Mouse (Mus musculus) T-helper 1 cell (primary cell): Measurements from ENCODE around the gene Myh9.
"Not testable (repeated sequence)": the region's sequence is repeated elsewhere in the genome, so short reads cannot be mapped to it uniquely, and the experiment has no call there.

Source experiments
- in situ Hi-C: fragments of 300-600 bp; cut with MboI, MseI; formaldehyde crosslinking; loops from one replicate; pipeline ENCODE4 v1.15.1; 2025; ENCODE audit warnings: high pct_unique_total_duplicates

Gene Myh9

DNA sequence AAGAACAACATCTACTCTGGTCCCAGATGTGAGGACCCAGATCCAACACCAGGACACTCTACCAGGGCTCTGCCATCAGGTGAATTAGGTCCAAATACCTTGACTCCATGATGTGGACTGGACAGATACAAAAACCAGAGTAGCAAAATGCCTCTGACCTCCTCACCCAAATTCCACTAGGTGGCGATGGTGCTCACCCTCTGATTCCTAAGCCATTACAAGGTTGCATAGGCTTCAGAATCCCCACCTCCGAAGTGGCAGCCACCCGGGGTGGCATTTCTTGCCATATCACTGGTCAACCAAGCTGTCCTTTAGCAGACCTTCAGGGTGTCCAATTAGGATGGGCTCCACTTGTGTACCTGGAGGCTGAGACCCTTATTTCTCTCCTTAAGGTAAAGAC, 114.8 kb downstream of the Myh9 start:
- in situ Hi-C loops, result not testable (repeated sequence)

DNA sequence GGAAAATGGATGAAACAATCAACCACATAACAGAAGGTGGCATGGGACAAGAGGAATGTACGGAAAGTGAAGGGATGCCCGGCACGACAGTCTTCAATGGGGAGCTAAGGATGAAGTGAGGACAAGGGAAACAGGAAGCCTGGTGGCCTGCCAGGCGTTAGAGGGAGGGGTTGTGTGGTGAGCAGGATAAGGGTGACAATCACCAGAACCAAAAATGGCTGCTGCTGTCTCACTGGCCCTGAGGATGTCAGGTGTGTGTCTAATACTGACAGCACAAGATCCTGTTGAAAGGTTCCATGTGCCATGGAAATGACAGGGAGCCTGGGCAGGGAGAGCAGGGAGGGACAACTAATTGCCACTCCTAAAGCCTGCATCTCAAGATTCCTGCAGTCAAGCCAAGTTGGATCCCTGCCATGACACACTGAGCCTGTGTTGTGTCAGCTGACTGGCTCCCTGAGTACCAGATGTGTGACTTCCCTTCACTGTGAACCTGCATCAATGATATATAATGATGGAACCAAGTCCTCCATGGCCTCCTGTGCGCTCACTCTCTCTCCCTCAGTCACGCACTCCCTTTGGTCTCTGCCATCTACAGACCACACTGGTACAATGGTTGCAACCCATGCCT, 116.5 kb downstream of the Myh9 start:
- in situ Hi-C loops, result not testable (repeated sequence)

DNA sequence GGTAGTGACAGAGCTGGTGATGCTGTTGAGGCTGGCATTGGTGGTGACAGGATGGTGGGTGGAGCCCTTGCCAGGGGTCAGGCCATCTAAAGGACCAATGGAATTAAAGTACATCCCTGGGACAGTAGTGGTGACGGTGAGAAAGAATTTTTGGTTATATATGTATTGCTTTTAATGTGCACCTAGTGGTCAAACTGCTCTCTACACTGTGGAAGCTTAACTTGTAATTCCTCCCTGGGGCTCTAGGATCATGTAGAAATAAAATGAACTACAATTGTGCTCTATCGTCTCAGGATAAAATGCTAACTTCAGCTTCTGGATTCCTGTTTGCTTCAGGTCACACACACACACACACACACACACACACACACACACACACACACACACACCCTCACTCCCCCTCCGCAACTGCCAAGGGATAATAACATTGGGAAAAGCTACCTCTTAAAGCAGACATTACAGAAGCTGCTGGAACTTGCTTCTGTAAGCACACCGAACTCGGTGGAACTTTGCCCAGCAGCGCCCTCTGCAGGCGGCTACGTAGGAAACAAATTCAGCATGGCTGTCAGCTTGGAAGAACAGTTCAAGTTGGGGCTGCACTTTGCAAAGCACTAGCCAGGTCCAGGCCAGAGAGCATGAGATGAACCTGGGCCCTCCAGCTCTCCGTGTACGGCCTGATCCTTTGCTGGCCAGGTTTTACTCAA, 117.6 kb downstream of the Myh9 start:
- in situ Hi-C loops, result not testable (repeated sequence)

DNA sequence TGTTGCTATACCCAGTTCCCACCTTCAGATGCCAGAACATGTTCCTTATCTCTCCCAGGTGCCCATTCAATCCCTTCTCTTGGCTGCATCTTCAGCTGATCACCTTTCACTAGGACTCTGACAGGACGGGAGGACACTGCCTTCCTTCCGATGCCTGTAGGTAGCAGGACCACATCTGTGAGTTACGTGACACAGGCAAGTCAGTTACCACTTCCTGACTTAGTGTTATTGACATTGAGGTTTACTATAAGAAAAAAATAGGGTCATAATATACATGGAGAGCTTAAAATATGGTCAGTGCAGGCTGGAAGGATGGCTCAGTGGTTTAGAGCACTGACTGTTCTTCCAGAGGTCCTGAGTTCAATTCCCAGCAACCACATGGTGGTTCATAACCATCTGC, 120.5 kb downstream of the Myh9 start:
- in situ Hi-C loops, result not testable (repeated sequence)

DNA sequence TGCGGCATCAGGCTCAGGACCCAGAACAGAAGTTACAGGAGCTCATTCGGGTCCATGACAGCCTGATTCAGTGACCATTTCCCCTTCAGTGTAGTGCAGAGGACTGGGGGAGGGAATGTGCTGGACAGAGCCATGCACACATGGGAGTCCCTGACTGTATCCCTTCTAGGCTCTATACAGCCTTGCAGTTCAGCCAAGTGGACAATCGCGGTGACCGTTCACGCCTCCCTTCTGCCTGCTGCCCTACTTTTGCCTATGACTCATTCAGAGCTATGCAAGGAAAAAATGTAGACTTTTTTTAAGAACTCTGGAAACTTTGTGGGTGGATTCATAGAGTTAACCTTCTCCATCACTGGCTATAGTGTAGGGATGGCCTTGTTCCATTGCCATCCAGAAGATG, 123.7 kb downstream of the Myh9 start:
- in situ Hi-C loops, result not testable (repeated sequence)
